Mouse (Mus musculus): ENCODE data around the gene Bmx. TPM values are rescaled to one million over a fixed set of nuclear protein-coding genes. Genes with fewer than 3 reads are reported as not detected.

Gene Bmx
- polyA plus RNA-seq (2017; shearing (Covaris generic)): not detected

DNA sequence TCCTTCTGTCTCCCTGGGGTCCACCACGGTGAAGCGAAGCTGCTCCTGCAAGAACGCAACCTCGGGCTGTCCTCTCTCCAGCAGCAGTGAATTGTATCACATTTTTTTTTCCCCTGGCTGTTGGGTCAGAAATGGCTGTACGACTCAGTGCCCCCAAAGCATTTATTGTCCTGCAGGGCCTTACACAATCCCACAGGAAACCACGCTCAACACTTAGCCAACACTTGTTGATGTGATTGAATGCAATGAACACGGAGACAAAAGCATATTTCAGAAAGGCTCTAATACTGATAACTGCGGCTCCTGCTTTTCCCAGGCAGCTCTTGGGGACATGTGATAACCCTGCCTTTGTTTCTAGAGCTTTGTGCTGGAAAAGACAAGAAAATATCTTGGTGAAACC is at the start of gene Bmx:
Gene Bmx, minus strand, starts transcription at position 137 of the 400 bp plus-strand sequence.

DNA sequence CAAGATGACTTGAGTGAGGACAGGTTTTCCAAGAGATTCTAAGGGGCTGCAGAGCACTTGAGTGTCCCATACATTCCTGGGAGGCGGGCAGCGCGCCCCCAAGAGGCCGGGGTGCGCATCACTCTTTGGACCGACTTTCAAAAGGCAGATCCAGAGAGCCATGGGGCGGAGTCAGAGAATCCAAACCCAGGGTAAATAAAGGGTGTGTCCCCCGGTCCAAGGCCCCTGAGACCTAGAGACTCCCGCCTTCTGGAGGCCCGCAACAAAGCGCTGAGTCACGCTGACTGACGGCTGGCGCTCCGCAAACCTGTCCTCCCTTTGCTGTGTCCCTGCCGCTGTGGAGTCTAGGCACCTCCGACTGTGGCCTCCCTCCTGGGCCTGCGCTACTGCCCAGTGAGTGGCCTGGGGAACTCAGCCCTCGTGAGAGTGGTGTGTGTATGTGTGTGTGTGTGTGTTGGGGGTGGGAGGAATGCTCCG is 11.3 kb upstream of the Bmx start, which contains the start of gene Pir:
Gene Pir, plus strand, starts transcription at position 87 of the 477 bp plus-strand sequence.

Other genes starting within 250 kb of the Bmx start
- gene Car5b, start 230.2 kb downstream of the Bmx start, polyA plus RNA-seq (2017; shearing (Covaris generic)): 3.8 TPM
- 3.3 TPM for gene Siah1b, start 181.7 kb downstream of the Bmx start, polyA plus RNA-seq (2017; shearing (Covaris generic))
- gene Cltrn, start 169.4 kb downstream of the Bmx start, polyA plus RNA-seq (2017; shearing (Covaris generic)): not detected
- not detected for gene Ace2, start 118.9 kb downstream of the Bmx start, polyA plus RNA-seq (2017; shearing (Covaris generic))
- gene Pir, start 11.2 kb upstream of the Bmx start, polyA plus RNA-seq (2017; shearing (Covaris generic)): not detected
- gene Vegfd, start 115.2 kb upstream of the Bmx start, polyA plus RNA-seq (2017; shearing (Covaris generic)): not detected
- gene Piga, start 161.6 kb upstream of the Bmx start, polyA plus RNA-seq (2017; shearing (Covaris generic)): 13.5 TPM
- gene Asb11, start 178.8 kb upstream of the Bmx start, polyA plus RNA-seq (2017; shearing (Covaris generic)): not detected
- gene Asb9, start 248.1 kb upstream of the Bmx start, polyA plus RNA-seq (2017; shearing (Covaris generic)): not detected

Measured in CD4-positive, CD25-positive, alpha-beta regulatory T cell, adult 9 weeks (primary cell).